Mouse (Mus musculus) stomach, postnatal 0 days (tissue): ENCODE results near the gene Gpr55. TPM values are rescaled to one million over a fixed set of nuclear protein-coding genes. Genes with fewer than 3 reads are reported as not detected.

Experiments used
- ATAC-seq: fragments of 200-750 bp; cut with Nextera tagmentation; 2 replicates; pipeline ENCODE4 v1.8.0; 2017; ENCODE audit not compliant: low FRiP score, low TSS enrichment
- DNase-seq: peaks from one replicate; pipeline ENCODE4 v3.0.0-alpha.2; 2016; ENCODE audit warnings: low spot score
- H3K27ac ChIP-seq: fragments of 300-500 bp; sonication (generic); replicated peaks from 2 replicates; pipeline ENCODE4 v1.5.1; 2014; ENCODE audit warnings: mild to moderate bottlenecking, control low read depth
- H3K27me3 ChIP-seq: fragments of 300-500 bp; sonication (generic); 2 replicates; pipeline ENCODE4 v1.6.1; 2014; ENCODE audit warnings: low read length; ENCODE audit not compliant: control insufficient read depth, insufficient read depth
- H3K36me3 ChIP-seq: fragments of 300-500 bp; sonication (generic); 2 replicates; pipeline ENCODE4 v1.6.1; 2014; ENCODE audit warnings: low read length, mixed read lengths; ENCODE audit not compliant: control insufficient read depth, insufficient read depth
- H3K4me1 ChIP-seq: fragments of 300-500 bp; sonication (generic); replicated peaks from 2 replicates; pipeline ENCODE4 v1.6.1; 2014; ENCODE audit warnings: antibody characterized with exemption; ENCODE audit not compliant: control insufficient read depth, insufficient read depth
- H3K4me2 ChIP-seq: fragments of 300-500 bp; sonication (generic); replicated peaks from 2 replicates; pipeline ENCODE4 v1.6.1; 2014; ENCODE audit warnings: low read depth, mild to moderate bottlenecking, control low read depth, moderate library complexity
- H3K4me3 ChIP-seq: fragments of 300-500 bp; sonication (generic); 2 replicates; pipeline ENCODE4 v1.5.1; 2014; ENCODE audit warnings: low read depth, low read length, control low read depth
- H3K9ac ChIP-seq: fragments of 300-500 bp; sonication (generic); 2 replicates; pipeline ENCODE4 v1.6.1; 2014; ENCODE audit warnings: mild to moderate bottlenecking, low read length, control low read depth, mixed read lengths
- H3K9me3 ChIP-seq: fragments of 300-500 bp; sonication (generic); 2 replicates; pipeline ENCODE4 v1.6.1; 2016; ENCODE audit warnings: low read length; ENCODE audit not compliant: control insufficient read depth
- CTCF ChIP-seq: IDR thresholded peaks from 2 replicates; pipeline ENCODE4 v1.5.1; 2016; ENCODE audit warnings: antibody characterized with exemption, low read depth, mild to moderate bottlenecking, moderate library complexity
- EP300 ChIP-seq: optimal IDR thresholded peaks from 2 replicates; pipeline ENCODE3; 2016; ENCODE audit warnings: antibody characterized with exemption
- WGBS: fragments of 180-500 bp; shearing (Covaris S2); extraction: QIAGEN DNeasy Blood & Tissue Kit; methylation state at CpG from one replicate; pipeline ENCODE4 v1.1.7; 2014; 5-methylcytosine and 5-hydroxymethylcytosine counted together
- polyA plus RNA-seq: library from polyadenylated mRNA; unstranded; fragments of >200 nt; fragmentation: Nextera tagmentation; extraction: Ambion mirVana; gene quantifications from 2 replicates; pipeline ENCODE4 v1.2.1, GENCODE M21; 2015

Gene Gpr55
- polyA plus RNA-seq, 1 experiment from 2014 or later = 0.16 TPM

GRCm38 (mm10) chr1:85957290-85957689 lies 3.5 kb downstream of the Gpr55 start:
- H3K27me3 ChIP-seq = no peaks in the 10 kb centered on the region
- H3K4me3 ChIP-seq = no peak overlapping the region
- 53% methylated on average over 5 of the region's 5 CpGs for WGBS
- TF ChIP-seq EP300 (no peak), CTCF (no peak)
- H3K9ac ChIP-seq = no peak overlapping the region
- no peaks in the 10 kb centered on the region; the same call in 1 of the 2 replicates for H3K4me1 ChIP-seq
- H3K27ac ChIP-seq = no peak overlapping the region
- ATAC-seq (no peak), DNase-seq (no peak)
- H3K9me3 ChIP-seq = no peaks in the 10 kb centered on the region
- H3K36me3 ChIP-seq = no peaks in the 10 kb centered on the region
- H3K4me2 ChIP-seq = no peak overlapping the region

- no peak for TF ChIP-seq CTCF
- TF ChIP-seq EP300 = no peak
- H3K27me3 ChIP-seq = no peaks in the 10 kb centered on the region
- no peak overlapping the region for H3K9ac ChIP-seq
- WGBS = 70% methylated on average over 3 of the region's 3 CpGs
- DNase-seq (no peak), ATAC-seq (no peak)
- H3K9me3 ChIP-seq = no peaks in the 10 kb centered on the region
- H3K36me3 ChIP-seq = no peaks in the 10 kb centered on the region
- H3K4me2 ChIP-seq = no peak overlapping the region
- H3K27ac ChIP-seq = no peak overlapping the region
- no peak overlapping the region for H3K4me3 ChIP-seq
- no peaks in the 10 kb centered on the region; the same call in 1 of the 2 replicates for H3K4me1 ChIP-seq
Measured at GRCm38 (mm10) chr1:85955150-85955549, 5.7 kb downstream of the Gpr55 start.

- Histone ChIP-seq H3K4me3 (no peak overlapping the region), H3K36me3 (no peaks in the 10 kb centered on the region), H3K4me1 (no peaks in the 10 kb centered on the region), H3K9ac (no peak overlapping the region), H3K4me2 (no peak overlapping the region), H3K27me3 (no peaks in the 10 kb centered on the region), H3K9me3 (no peaks in the 10 kb centered on the region), H3K27ac (no peak overlapping the region)
- DNase-seq (no peak), ATAC-seq (no peak)
- WGBS = 81% methylated on average over 2 of the region's 2 CpGs
- TF ChIP-seq CTCF = no peak
- no peak for TF ChIP-seq EP300
Measured at GRCm38 (mm10) chr1:85949085-85949684, 11.6 kb downstream of the Gpr55 start.

GRCm38 (mm10) chr1:85942318-85942717 lies 18.5 kb downstream of the Gpr55 start:
- TF ChIP-seq EP300 (no peak), CTCF (no peak)
- DNase-seq (no peak), ATAC-seq (no peak)
- Histone ChIP-seq H3K27me3 (no peaks in the 10 kb centered on the region), H3K4me2 (no peak overlapping the region), H3K9me3 (no peaks in the 10 kb centered on the region), H3K9ac (no peak overlapping the region), H3K4me1 (no peaks in the 10 kb centered on the region), H3K27ac (no peak overlapping the region), H3K4me3 (no peak overlapping the region), H3K36me3 (no peaks in the 10 kb centered on the region)
- 76% methylated on average over 8 of the region's 8 CpGs for WGBS

GRCm38 (mm10) chr1:85937323-85937722 lies 23.5 kb downstream of the Gpr55 start:
- WGBS = 48% methylated on average over 1 of the region's 1 CpGs
- TF ChIP-seq CTCF = no peak
- no peak for TF ChIP-seq EP300
- ATAC-seq (no peak), DNase-seq (no peak)
- no peak overlapping the region for H3K9ac ChIP-seq
- no peaks in the 10 kb centered on the region for H3K36me3 ChIP-seq
- H3K4me1 ChIP-seq = peaks cover 5% of the 10 kb centered on the region; the same call in 1 of the 2 replicates
- H3K27ac ChIP-seq = no peak overlapping the region
- H3K9me3 ChIP-seq = no peaks in the 10 kb centered on the region
- no peak overlapping the region for H3K4me2 ChIP-seq
- no peak overlapping the region for H3K4me3 ChIP-seq
- H3K27me3 ChIP-seq = no peaks in the 10 kb centered on the region

- Histone ChIP-seq H3K4me3 (no peak overlapping the region), H3K36me3 (no peaks in the 10 kb centered on the region), H3K4me1 (peaks cover 5% of the 10 kb centered on the region; the same call in 1 of the 2 replicates), H3K9me3 (no peaks in the 10 kb centered on the region), H3K4me2 (no peak overlapping the region), H3K9ac (no peak overlapping the region), H3K27ac (no peak overlapping the region), H3K27me3 (no peaks in the 10 kb centered on the region)
- 48% methylated on average over 6 of the region's 6 CpGs for WGBS
- DNase-seq (no peak), ATAC-seq (no peak)
- TF ChIP-seq EP300 = no peak
- no peak for TF ChIP-seq CTCF
Measured at GRCm38 (mm10) chr1:85936265-85936664, 24.5 kb downstream of the Gpr55 start.
